Mouse (Mus musculus) heart, embryonic 10.5 days (tissue): ENCODE measurements around the gene Fsd1. TPM values are rescaled to one million over a fixed set of nuclear protein-coding genes. Genes with fewer than 3 reads are reported as not detected.

Experiments
- DNase-seq: peaks from one replicate; pipeline ENCODE4 v3.0.0-alpha.2; 2017; ENCODE audit warnings: low spot score
- H3K27ac ChIP-seq: fragments of 300-500 bp; sonication (generic); 2 replicates; pipeline ENCODE4 v1.5.1; 2016; ENCODE audit warnings: mild to moderate bottlenecking
- H3K27me3 ChIP-seq: fragments of 300-500 bp; sonication (generic); 2 replicates; pipeline ENCODE4 v1.6.1; 2016; ENCODE audit warnings: mild to moderate bottlenecking; ENCODE audit not compliant: poor library complexity, insufficient read depth, severe bottlenecking
- H3K36me3 ChIP-seq: fragments of 300-500 bp; sonication (generic); 2 replicates; pipeline ENCODE4 v1.6.1; 2016; ENCODE audit warnings: mild to moderate bottlenecking, moderate library complexity
- H3K4me1 ChIP-seq: fragments of 300-500 bp; sonication (generic); 2 replicates; pipeline ENCODE4 v1.6.1; 2016; ENCODE audit warnings: mild to moderate bottlenecking
- H3K4me3 ChIP-seq: fragments of 300-500 bp; sonication (generic); 2 replicates; pipeline ENCODE4 v1.5.1; 2016; ENCODE audit warnings: mild to moderate bottlenecking, moderate library complexity
- H3K9me3 ChIP-seq: fragments of 300-500 bp; sonication (generic); 2 replicates; pipeline ENCODE4 v1.6.1; 2016; ENCODE audit warnings: mild to moderate bottlenecking, moderate library complexity
- WGBS: fragments of 180-500 bp; shearing (Covaris S2); methylation state at CpG from one replicate; pipeline ENCODE4 v1.1.7; 2016; 5-methylcytosine and 5-hydroxymethylcytosine counted together
- polyA plus RNA-seq: library from polyadenylated mRNA; unstranded; fragments of >200 nt; fragmentation: Nextera tagmentation; extraction: Ambion mirVana; gene quantifications from 2 replicates; pipeline ENCODE4 v1.2.1, GENCODE M21; 2016

Gene Fsd1
- polyA plus RNA-seq, 1 experiment from 2014 or later = 23.2 TPM

- DNase-seq = peak; percentile 71
- WGBS = 31% methylated on average over 6 of the region's 6 CpGs
- H3K27me3 ChIP-seq = peaks cover 29% of the 10 kb centered on the region
Measured at GRCm38 (mm10) chr17:55956591-55956990, 29.7 kb upstream of the Fsd1 start.

GRCm38 (mm10) chr17:55957168-55957567 lies 29.1 kb upstream of the Fsd1 start:
- peak; percentile 78 for DNase-seq
- no peak overlapping the region for H3K27ac ChIP-seq
- WGBS = 18% methylated on average over 9 of the region's 9 CpGs

More at GRCm38 (mm10) chr17:55956591-55956990, 29.7 kb upstream of the Fsd1 start:
- Histone ChIP-seq H3K4me1 (peaks cover 19% of the 10 kb centered on the region), H3K27ac (no peak overlapping the region), H3K36me3 (peaks cover 9% of the 10 kb centered on the region; the same call in 1 of the 2 replicates), H3K9me3 (no peaks in the 10 kb centered on the region), H3K4me3 (peak overlapping the region; percentile 61)

GRCm38 (mm10) chr17:55957726-55958583 lies 28.4 kb upstream of the Fsd1 start:
- no peak for DNase-seq
- Histone ChIP-seq H3K4me3 (peak overlapping the region; percentile 67), H3K9me3 (no peaks in the 10 kb centered on the region), H3K36me3 (peaks cover 19% of the 10 kb centered on the region), H3K27me3 (peaks cover 20% of the 10 kb centered on the region), H3K27ac (peak overlapping the region; percentile 91), H3K4me1 (peaks cover 19% of the 10 kb centered on the region)
- 71% methylated on average over 13 of the region's 13 CpGs for WGBS

More at GRCm38 (mm10) chr17:55957168-55957567, 29.1 kb upstream of the Fsd1 start:
- no peaks in the 10 kb centered on the region for H3K9me3 ChIP-seq
- peaks cover 27% of the 10 kb centered on the region for H3K27me3 ChIP-seq
- H3K4me1 ChIP-seq = peaks cover 19% of the 10 kb centered on the region
- H3K4me3 ChIP-seq = no peak overlapping the region
- H3K36me3 ChIP-seq = peaks cover 15% of the 10 kb centered on the region

GRCm38 (mm10) chr17:55958584-55958886 lies 27.8 kb upstream of the Fsd1 start:
- H3K36me3 ChIP-seq = peaks cover 25% of the 10 kb centered on the region
- 30% methylated on average over 2 of the region's 2 CpGs for WGBS
- H3K4me1 ChIP-seq = peaks cover 19% of the 10 kb centered on the region
- DNase-seq = no peak
- H3K9me3 ChIP-seq = no peaks in the 10 kb centered on the region
- H3K27ac ChIP-seq = peak overlapping the region; percentile 91
- H3K27me3 ChIP-seq = peaks cover 19% of the 10 kb centered on the region
- peak overlapping the region; percentile 67 for H3K4me3 ChIP-seq

GRCm38 (mm10) chr17:55958918-55959728 lies 27.2 kb upstream of the Fsd1 start, which contains the start of gene Yju2:
TSS of gene Yju2 (plus strand) at chr17:55959099.
- WGBS = under 1% methylated on average over 45 of the region's 46 CpGs
- peaks cover 30% of the 10 kb centered on the region for H3K36me3 ChIP-seq
- H3K27ac ChIP-seq = peak within 1 kb of the TSS; percentile 91
- H3K27me3 ChIP-seq = peaks cover 15% of the 10 kb centered on the region
- DNase-seq = peak; percentile 98
- no peaks in the 10 kb centered on the region for H3K9me3 ChIP-seq
- H3K4me3 ChIP-seq = peak within 1 kb of the TSS; percentile 67
- peaks cover 19% of the 10 kb centered on the region for H3K4me1 ChIP-seq

- Histone ChIP-seq H3K27ac (peak overlapping the region; percentile 91; the same call in 1 of the 2 replicates), H3K9me3 (no peaks in the 10 kb centered on the region), H3K27me3 (peaks cover 4% of the 10 kb centered on the region; the same call in 1 of the 2 replicates), H3K4me1 (peaks cover 19% of the 10 kb centered on the region), H3K4me3 (peak overlapping the region; percentile 67), H3K36me3 (peaks cover 40% of the 10 kb centered on the region)
- WGBS = 73% methylated on average over 10 of the region's 10 CpGs
- peak; percentile 77 for DNase-seq
Measured at GRCm38 (mm10) chr17:55959946-55960740, 26.2 kb upstream of the Fsd1 start.

- H3K27ac ChIP-seq = no peak overlapping the region
- H3K36me3 ChIP-seq = peaks cover 46% of the 10 kb centered on the region
- peaks cover 19% of the 10 kb centered on the region for H3K4me1 ChIP-seq
- H3K27me3 ChIP-seq = no peaks in the 10 kb centered on the region
- H3K9me3 ChIP-seq = no peaks in the 10 kb centered on the region
- no peak overlapping the region for H3K4me3 ChIP-seq
- peak; percentile 61 for DNase-seq
Measured at GRCm38 (mm10) chr17:55960791-55961190, 25.5 kb upstream of the Fsd1 start.

- no peaks in the 10 kb centered on the region for H3K9me3 ChIP-seq
- H3K27me3 ChIP-seq = no peaks in the 10 kb centered on the region
- peaks cover 53% of the 10 kb centered on the region for H3K36me3 ChIP-seq
- no peak overlapping the region for H3K4me3 ChIP-seq
- peak; percentile 58 for DNase-seq
- H3K4me1 ChIP-seq = peaks cover 11% of the 10 kb centered on the region
- 95% methylated on average over 7 of the region's 7 CpGs for WGBS
- H3K27ac ChIP-seq = no peak overlapping the region
Measured at GRCm38 (mm10) chr17:55961631-55962030, 24.7 kb upstream of the Fsd1 start.

GRCm38 (mm10) chr17:55963171-55963570 lies 23.1 kb upstream of the Fsd1 start:
- H3K27ac ChIP-seq = no peak overlapping the region
- peak; percentile 73 for DNase-seq
- WGBS = 83% methylated on average over 14 of the region's 14 CpGs
- H3K9me3 ChIP-seq = no peaks in the 10 kb centered on the region
- H3K36me3 ChIP-seq = peaks cover 66% of the 10 kb centered on the region
- peaks cover 20% of the 10 kb centered on the region for H3K4me1 ChIP-seq
- no peaks in the 10 kb centered on the region for H3K27me3 ChIP-seq
- H3K4me3 ChIP-seq = no peak overlapping the region

GRCm38 (mm10) chr17:55964496-55964895 lies 21.8 kb upstream of the Fsd1 start:
- H3K36me3 ChIP-seq = peaks cover 66% of the 10 kb centered on the region

GRCm38 (mm10) chr17:55964996-55965395 lies 21.3 kb upstream of the Fsd1 start:
- Histone ChIP-seq H3K9me3 (no peaks in the 10 kb centered on the region), H3K4me3 (no peak overlapping the region), H3K36me3 (peaks cover 66% of the 10 kb centered on the region), H3K4me1 (peaks cover 30% of the 10 kb centered on the region), H3K27ac (no peak overlapping the region), H3K27me3 (peaks cover 4% of the 10 kb centered on the region; the same call in 1 of the 2 replicates)
- DNase-seq = no peak
- 82% methylated on average over 9 of the region's 9 CpGs for WGBS

More at GRCm38 (mm10) chr17:55964496-55964895, 21.8 kb upstream of the Fsd1 start:
- DNase-seq = no peak
- no peak overlapping the region for H3K4me3 ChIP-seq
- H3K27ac ChIP-seq = no peak overlapping the region
- no peaks in the 10 kb centered on the region for H3K27me3 ChIP-seq
- no peaks in the 10 kb centered on the region for H3K9me3 ChIP-seq
- H3K4me1 ChIP-seq = peaks cover 30% of the 10 kb centered on the region
- WGBS = 87% methylated on average over 10 of the region's 10 CpGs

GRCm38 (mm10) chr17:55967186-55967585 lies 19.1 kb upstream of the Fsd1 start:
- peaks cover 51% of the 10 kb centered on the region for H3K36me3 ChIP-seq
- H3K27me3 ChIP-seq = peaks cover 20% of the 10 kb centered on the region
- H3K4me3 ChIP-seq = no peak overlapping the region
- no peak overlapping the region for H3K27ac ChIP-seq
- DNase-seq = no peak
- H3K9me3 ChIP-seq = no peaks in the 10 kb centered on the region
- peaks cover 47% of the 10 kb centered on the region for H3K4me1 ChIP-seq
- 96% methylated on average over 4 of the region's 4 CpGs for WGBS
